Mouse (Mus musculus) G1E (cell line): ENCODE measurements around the gene Cox6b2.

Source experiments
- CTCF ChIP-seq: IDR thresholded peaks from 2 replicates; pipeline ENCODE4 v1.5.1; 2012; ENCODE audit warnings: low read depth, low read length, inconsistent platforms, mixed read lengths
- TAL1 ChIP-seq: conservative IDR thresholded peaks from 2 replicates; pipeline ENCODE4 v1.6.1; 2012; ENCODE audit warnings: low read depth, low read length, inconsistent platforms, mixed read lengths

DNA sequence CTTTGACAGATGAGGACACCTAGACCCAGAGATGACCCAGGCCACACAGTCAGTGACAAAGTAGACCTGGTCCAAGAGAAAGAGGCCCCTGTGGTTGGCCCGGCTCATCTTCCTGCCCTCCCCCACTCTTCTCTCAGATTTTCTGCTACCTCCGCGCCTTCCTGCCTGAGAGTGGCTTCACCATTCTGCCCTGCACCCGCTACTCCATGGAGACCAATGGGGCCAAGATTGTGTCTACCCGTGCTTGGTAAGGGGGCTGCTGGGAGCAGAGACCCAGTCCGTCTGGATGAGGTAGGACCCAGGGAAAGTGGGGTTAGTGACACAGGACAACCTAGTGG is 10.4 kb downstream of the Cox6b2 start:
- no peak for TF ChIP-seq TAL1
- no peak for TF ChIP-seq CTCF
